In genomic region chr3:101372345-101372980, GRCm38 (mm10) we compare ENCODE assay signal across 9 mouse cellular contexts. TPM values are rescaled to one million over a fixed set of nuclear protein-coding genes. Genes with fewer than 3 reads are reported as not detected.
DNase-seq lines count a peak whose midpoint lies in the region; ATAC-seq and TF ChIP-seq lines count a peak whose summit lies in the region.
"Had no signal": no experiment of that assay in that cellular context is flagged by ENCODE, and none has a peak within 500 bp of the region (broad histone marks: within the 10 kb centered on the region; RNA-seq: fewer than 3 reads in every experiment).

No protein-coding gene starts in this region.

- peak; percentile 89 for TF ChIP-seq CTCF in gastrocnemius, adult 2 months (IDR thresholded peaks at IDR 0.05)
- TF ChIP-seq CTCF in G1E (IDR thresholded peaks at IDR 0.05; ENCODE audit: low read depth, low read length): peak; percentile 51

- H3K9ac ChIP-seq in heart, embryonic 13.5 days: no peak overlapping the region; the same call in 1 of the 2 replicates
- no peak overlapping the region for H3K9ac ChIP-seq in neural tube, embryonic 11.5 days (ENCODE audit: low read length)
- H3K9ac ChIP-seq: midbrain, embryonic 12.5 days had no signal

- DNase-seq in gastrocnemius, adult 2 months: peak; percentile 76
- DNase-seq in gastrocnemius, postnatal 25 days: no peak
- no peak for DNase-seq in G1E (ENCODE audit: low spot score)
- DNase-seq in cerebellum, postnatal 10 days: peak; percentile 77 to 81
- peak; percentile 83 to 97 for DNase-seq in left cerebral cortex, postnatal 25 days (ENCODE audit: low spot score in 2 of 2)
- peak; percentile 55 for DNase-seq in neural tube, embryonic 11.5 days (ENCODE audit: low spot score)
- peak; percentile 81 for DNase-seq in thymus, postnatal 14 days

- ATAC-seq in G1E (ENCODE audit: extremely low read depth, insufficient number of reproducible peaks, low FRiP score, poor library complexity, severe bottlenecking): peak; percentile 70
- no peak for ATAC-seq in heart, embryonic 13.5 days (ENCODE audit: extremely low read depth, insufficient number of reproducible peaks, low FRiP score, low TSS enrichment)
- no peak for ATAC-seq in neural tube, embryonic 11.5 days (ENCODE audit: insufficient read depth, low FRiP score, low TSS enrichment)

- H3K4me1 ChIP-seq in G1E (ENCODE audit: insufficient read depth, low read depth, low read length): peaks cover 93% of the 10 kb centered on the region
- H3K4me1 ChIP-seq in heart, embryonic 13.5 days: peaks cover 18% of the 10 kb centered on the region
- 0 out of 2 replicates have a peak, but pooled peaks cover 3% of the 10 kb centered on the region for H3K4me1 ChIP-seq in neural tube, embryonic 11.5 days (ENCODE audit: control insufficient read depth, insufficient read depth, low read length)

- no peaks in the 10 kb centered on the region for H3K27me3 ChIP-seq in G1E (ENCODE audit: insufficient read depth, low read length)
- H3K27me3 ChIP-seq in heart, embryonic 13.5 days (replicated peaks): no peaks in the 10 kb centered on the region; the same call in 1 of the 2 replicates
- H3K27me3 ChIP-seq in neural tube, embryonic 11.5 days (ENCODE audit: control insufficient read depth, insufficient read depth, low read length): no peaks in the 10 kb centered on the region

- intact Hi-C loops in gastrocnemius, adult 2 months (cut with DNase I): loop anchor here (1.0 to 5.0 kb wide), 3 partner anchors 70 to 440 kb away; no protein-coding TSS in a partner anchor
- intact Hi-C loops in left cerebral cortex, postnatal 25 days (cut with DNase I): loop anchor here (1.0 to 10.0 kb wide), 5 partner anchors 33 to 440 kb away; no protein-coding TSS in a partner anchor

- H3K36me3 ChIP-seq in G1E (replicated peaks): peaks cover 2% of the 10 kb centered on the region
- H3K36me3 ChIP-seq in heart, embryonic 13.5 days: no peaks in the 10 kb centered on the region
- no peaks in the 10 kb centered on the region for H3K36me3 ChIP-seq in neural tube, embryonic 11.5 days (ENCODE audit: control insufficient read depth, insufficient read depth, low read length)
- H3K36me3 ChIP-seq: midbrain, embryonic 12.5 days had no signal

- no peak overlapping the region for H3K4me3 ChIP-seq in gastrocnemius, adult 2 months
- H3K4me3 ChIP-seq in G1E (ENCODE audit: low read depth, low read length): peak overlapping the region; percentile 70
- peak overlapping the region; percentile 18; the same call in 1 of the 2 replicates for H3K4me3 ChIP-seq in heart, embryonic 13.5 days
- no peak overlapping the region for H3K4me3 ChIP-seq in neural tube, embryonic 11.5 days (ENCODE audit: low read depth, low read length)
- H3K4me3 ChIP-seq: midbrain, embryonic 12.5 days had no signal

- 28% methylated on average over 13 of the region's 13 CpGs for WGBS in heart, embryonic 13.5 days
- WGBS in neural tube, embryonic 11.5 days: 41% methylated on average over 13 of the region's 13 CpGs

- no peaks in the 10 kb centered on the region for H3K9me3 ChIP-seq in G1E (replicated peaks)
- no peaks in the 10 kb centered on the region for H3K9me3 ChIP-seq in heart, embryonic 13.5 days
- H3K9me3 ChIP-seq in neural tube, embryonic 11.5 days (ENCODE audit: control insufficient read depth, low read length): no peaks in the 10 kb centered on the region
- H3K9me3 ChIP-seq: midbrain, embryonic 12.5 days had no signal

- H3K27ac ChIP-seq in gastrocnemius, adult 2 months: no peak overlapping the region
- no peak overlapping the region for H3K27ac ChIP-seq in heart, embryonic 13.5 days (replicated peaks)
- no peak overlapping the region for H3K27ac ChIP-seq in neural tube, embryonic 11.5 days (ENCODE audit: low read depth, low read length)
- H3K27ac ChIP-seq: midbrain, embryonic 12.5 days had no signal

- peak overlapping the region; percentile 54 for H3K4me2 ChIP-seq in heart, embryonic 13.5 days
- H3K4me2 ChIP-seq in neural tube, embryonic 11.5 days (ENCODE audit: low read depth): no peak overlapping the region
- H3K4me2 ChIP-seq: midbrain, embryonic 12.5 days had no signal

RNA-seq across cellular contexts. Expression of gene Igsf3, which starts 4.4 kb away (rescaled TPM):
- total RNA-seq in gastrocnemius, adult 2 months (2021): 1 to 10 TPM; 3.0 to 3.2 TPM
- total RNA-seq in gastrocnemius, postnatal 25 days (2021): 1 to 10 TPM; 3.6 to 4.1 TPM
- total RNA-seq in G1E (2014; fragmentation: Nextera tagmentation) (29.4 and 33.0 TPM in 2 replicates), G1E (2017) (16.1 and 19.1 TPM in 2 replicates)
- 9.4 and 14.6 TPM in 2 replicates for polyA plus RNA-seq in G1E (2012)
- 40.1 and 41.9 TPM in 2 replicates for polyA plus RNA-seq in heart, embryonic 13.5 days (2015; fragmentation: Nextera tagmentation; extraction: Ambion mirVana)
- 10 to 100 TPM; 21.4 to 22.0 TPM for total RNA-seq in left cerebral cortex, postnatal 25 days (2021)
- 22.7 and 24.6 TPM in 2 replicates for polyA plus RNA-seq in neural tube, embryonic 11.5 days (2014; fragmentation: Nextera tagmentation; extraction: Ambion mirVana)

Comparison
In these comparisons a context has a peak if more than half of its experiments do, and no peak if none do; other contexts are left out.
1. DNase-seq: peak in gastrocnemius, adult 2 months (single experiment), cerebellum, postnatal 10 days (2 of 2), left cerebral cortex, postnatal 25 days (2 of 2), neural tube, embryonic 11.5 days (single experiment) and thymus, postnatal 14 days (single experiment); none in gastrocnemius, postnatal 25 days (single experiment) and G1E (single experiment).
2. H3K4me3 ChIP-seq: peak in G1E (single experiment) and heart, embryonic 13.5 days (single experiment); none in gastrocnemius, adult 2 months (single experiment) and neural tube, embryonic 11.5 days (single experiment).